Mouse (Mus musculus) left cerebral cortex, adult 2 months (tissue): ENCODE results near the gene Idua. TPM values are rescaled to one million over a fixed set of nuclear protein-coding genes. Genes with fewer than 3 reads are reported as not detected.

Experiments used
- DNase-seq, 2 experiments: peaks; one replicate each; pipeline ENCODE4 v3.0.0; 2021 to 2022; ENCODE audit warnings: low spot score in 2 of 2, mixed read lengths in 1 of 2; ENCODE audit errors: extremely low spot score in 1 of 2
- H3K27ac ChIP-seq: fragments of 200-600 bp; 2 replicates; pipeline ENCODE4 v1.8.1; 2022
- H3K4me3 ChIP-seq: fragments of 200-600 bp; 2 replicates; pipeline ENCODE4 v1.8.1; 2022
- CTCF ChIP-seq: fragments of 200-600 bp; IDR thresholded peaks from 2 replicates; pipeline ENCODE4 v1.8.1; 2022; ENCODE audit warnings: antibody characterized with exemption, mild to moderate bottlenecking, moderate library complexity
- intact Hi-C: fragments of 180-260 bp; cut with DNase I; formaldehyde crosslinking; loops from one replicate; pipeline ENCODE4 v1.15.1; 2025
- total RNA-seq, 2 experiments: library from RNA; stranded (reverse); gene quantifications; 2 replicates each; pipeline ENCODE4 v1.2.3; 2021

Gene Idua
- total RNA-seq, 2 experiments from 2014 or later: 14.9 to 20.8 TPM

DNA sequence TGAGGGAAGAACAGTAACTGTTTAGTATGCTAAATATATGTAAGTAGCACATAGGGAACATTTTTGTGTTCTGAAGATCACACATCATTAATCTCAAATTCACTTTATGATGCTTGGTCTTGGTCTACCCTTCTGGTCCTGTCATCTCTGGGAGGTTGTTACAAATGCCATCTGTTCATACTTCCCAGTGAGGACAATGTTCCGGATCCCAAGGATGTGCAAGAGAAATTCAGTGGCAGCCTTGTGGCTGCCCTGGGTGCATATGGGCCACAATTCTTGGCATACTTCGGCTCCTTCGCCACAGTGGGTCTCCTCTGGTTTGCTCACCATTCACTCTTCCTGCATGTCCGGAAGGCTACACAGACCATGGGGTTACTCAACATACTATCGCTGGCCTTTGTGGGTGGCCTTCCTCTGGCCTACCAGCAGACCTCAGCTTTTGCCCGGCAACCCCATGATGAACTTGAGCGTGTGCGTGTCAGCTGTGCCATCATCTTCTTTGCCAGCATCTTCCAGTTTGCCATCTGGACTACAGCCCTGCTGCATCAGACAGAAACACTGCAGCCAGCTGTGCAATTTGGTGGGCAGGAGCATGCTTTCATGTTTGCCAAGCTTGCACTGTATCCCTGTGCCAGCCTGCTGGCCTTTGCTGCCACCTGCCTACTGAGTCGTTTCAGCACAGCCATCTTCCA is 14.3 kb upstream of the Idua start:
- intact Hi-C loops: no loop called here
- Histone ChIP-seq H3K27ac (peak overlapping the region; percentile 55; the same call in 1 of the 2 replicates), H3K4me3 (no peak overlapping the region)
- DNase-seq: no peak
- peak; percentile 29 for TF ChIP-seq CTCF

DNA sequence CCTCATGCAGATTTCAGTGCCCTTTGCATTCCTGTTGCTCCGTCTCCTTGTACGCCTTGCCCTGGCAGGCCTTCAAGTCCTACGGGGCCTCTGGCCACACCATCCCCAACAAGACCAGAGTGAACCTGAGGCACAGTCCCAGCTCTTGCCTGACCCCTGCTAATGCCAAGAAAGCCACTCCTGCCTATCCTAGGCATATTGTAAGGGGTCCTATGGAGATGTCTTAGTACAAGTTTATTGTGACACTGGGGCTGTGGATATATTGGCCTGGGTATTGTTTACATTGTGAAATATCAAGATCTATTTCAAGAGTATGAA is 13.8 kb upstream of the Idua start:
- intact Hi-C loops: no loop called here
- H3K27ac ChIP-seq: peak overlapping the region; percentile 55; the same call in 1 of the 2 replicates
- TF ChIP-seq CTCF: no peak
- no peak overlapping the region for H3K4me3 ChIP-seq
- DNase-seq: no peak

DNA sequence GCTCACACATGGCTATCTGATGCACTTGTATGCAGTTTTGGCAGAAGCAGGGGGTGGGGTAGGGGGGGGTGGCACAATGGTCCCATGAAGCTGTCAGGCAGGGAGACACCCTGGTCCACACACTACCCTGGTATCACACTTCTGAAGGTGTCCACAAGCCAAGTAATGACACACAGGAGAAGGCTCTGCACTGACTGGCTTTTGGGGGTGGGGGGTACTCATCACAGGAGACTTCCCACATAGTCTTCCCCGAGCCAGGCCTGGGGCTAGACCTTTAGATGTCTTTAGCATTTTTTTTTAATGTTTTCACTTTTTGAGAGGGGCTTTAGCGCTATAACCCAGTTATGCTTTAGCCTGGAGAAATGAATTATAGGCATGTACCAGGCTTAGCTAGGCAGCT is 12.8 kb upstream of the Idua start:
- Histone ChIP-seq H3K4me3 (no peak overlapping the region), H3K27ac (no peak overlapping the region)
- DNase-seq: no peak
- no peak for TF ChIP-seq CTCF
- intact Hi-C loops: no loop called here

DNA sequence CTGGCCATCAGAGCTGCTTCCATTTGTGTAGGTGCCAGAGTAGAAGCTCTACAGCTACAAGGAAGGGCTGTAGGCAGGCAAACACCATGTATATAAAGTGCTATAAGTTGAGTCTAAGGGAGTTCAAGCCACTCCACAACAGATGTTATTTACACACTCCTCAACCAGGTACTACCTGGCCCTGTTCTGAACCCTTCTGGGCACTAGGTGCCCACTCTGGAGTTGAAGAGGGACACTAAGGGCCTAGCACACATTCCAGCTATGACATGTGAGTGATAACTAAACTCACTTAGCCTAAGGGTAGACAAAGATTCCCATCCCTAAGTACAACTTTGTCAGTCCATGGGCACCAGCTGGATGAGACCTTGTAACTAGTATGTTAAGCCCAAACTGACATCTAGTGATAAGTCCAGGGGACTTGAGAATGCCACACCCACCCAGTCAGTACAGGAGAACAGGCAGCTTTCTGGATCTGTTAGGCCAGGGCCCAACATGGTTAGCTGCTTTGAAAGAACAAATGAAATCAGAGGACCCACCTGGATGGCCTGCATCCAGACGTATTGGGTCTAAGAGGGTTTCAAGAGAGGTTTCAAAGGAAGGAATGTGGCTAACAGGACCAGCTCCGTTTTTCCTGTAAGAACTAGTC is 12.2 kb upstream of the Idua start:
- TF ChIP-seq CTCF: no peak
- DNase-seq: no peak
- intact Hi-C loops: no loop called here
- H3K27ac ChIP-seq: no peak overlapping the region
- H3K4me3 ChIP-seq: no peak overlapping the region

DNA sequence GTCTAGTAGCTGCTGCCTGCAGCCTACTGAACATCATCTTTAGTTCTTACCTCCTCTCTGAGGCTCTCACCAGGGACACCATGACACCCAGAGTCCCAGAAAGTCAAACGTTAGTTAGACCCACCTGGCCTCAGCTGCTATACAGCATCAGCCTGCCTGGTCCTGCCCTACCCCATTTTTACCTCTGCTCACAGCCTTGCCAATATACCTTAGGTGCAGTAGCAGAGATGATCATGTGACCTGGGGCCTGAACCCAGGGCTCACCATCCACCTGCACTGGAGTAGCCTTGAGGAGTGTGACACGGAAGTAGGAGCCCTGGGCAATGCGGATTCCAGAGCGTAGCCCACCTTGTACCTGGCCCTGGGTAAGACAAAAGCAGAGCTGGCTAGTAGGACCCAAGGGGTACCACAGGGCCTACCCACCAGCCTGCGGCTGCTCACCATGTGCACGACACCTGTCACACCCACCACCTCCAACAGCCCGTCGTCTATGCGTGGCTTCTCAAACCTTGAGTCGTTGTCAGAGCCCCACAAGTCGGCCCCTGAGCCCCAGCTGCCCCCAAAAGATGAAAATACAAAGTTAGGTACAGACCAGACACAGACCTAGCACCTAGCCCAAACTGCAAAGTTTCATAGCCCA is 11.1 kb upstream of the Idua start:
- Histone ChIP-seq H3K4me3 (no peak overlapping the region), H3K27ac (no peak overlapping the region)
- intact Hi-C loops: no loop called here

DNA sequence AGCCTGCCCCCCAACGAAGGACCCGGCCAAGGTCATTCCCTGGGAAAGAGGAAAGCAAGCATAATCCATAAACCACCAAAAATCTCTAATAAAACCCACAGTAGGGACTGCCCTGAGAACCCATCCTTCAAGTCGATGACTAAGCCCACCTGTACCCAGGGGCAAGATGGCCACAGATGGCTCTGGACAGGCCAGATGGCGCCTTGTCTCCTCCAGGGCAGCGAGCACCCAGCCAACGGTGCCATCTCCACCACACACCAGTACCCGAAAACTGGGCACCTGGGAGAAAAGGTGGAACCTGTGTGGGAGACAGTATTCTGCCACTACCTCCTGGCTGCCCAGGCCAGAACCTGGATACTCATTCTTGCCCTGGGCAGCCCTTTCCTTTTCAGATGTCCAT is 9.8 kb upstream of the Idua start:
- intact Hi-C loops: loop anchor here (5.0 to 10.0 kb wide), 2 partner anchors 223 to 1454 kb away; partner anchors contain the start of gene Gtpbp6
- no peak overlapping the region for H3K4me3 ChIP-seq
- DNase-seq: no peak
- TF ChIP-seq CTCF: no peak
- H3K27ac ChIP-seq: no peak overlapping the region

More for the DNA sequence above, 11.1 kb upstream of the Idua start:
- TF ChIP-seq CTCF: no peak
- no peak for DNase-seq

DNA sequence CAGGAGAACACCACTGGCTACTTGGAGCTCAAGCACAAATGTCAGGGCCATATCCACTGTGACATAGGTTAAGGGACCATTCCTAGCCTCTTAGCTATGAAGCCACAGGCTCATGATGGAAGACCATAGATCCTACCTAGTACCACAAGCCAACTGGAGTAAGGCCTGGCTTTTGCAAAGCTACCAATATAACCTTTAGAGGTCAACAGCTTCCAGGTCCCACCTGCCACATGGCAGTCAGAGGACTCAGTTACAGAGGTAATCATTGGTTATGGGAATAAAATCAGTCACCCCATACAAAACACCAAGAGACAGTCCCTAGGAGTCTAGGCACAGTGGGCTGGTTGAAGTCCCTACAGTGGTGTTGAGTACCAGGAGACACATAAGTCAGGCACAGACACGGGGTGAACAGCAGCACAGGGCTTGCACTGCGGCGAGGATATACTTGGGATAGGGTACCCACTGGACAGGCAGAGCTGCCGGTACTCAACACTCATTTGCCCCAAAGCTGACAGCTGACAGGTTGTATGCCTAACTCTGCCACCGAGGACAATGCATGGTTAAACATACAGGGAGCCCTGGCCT is 8.9 kb upstream of the Idua start:
- no peak overlapping the region for H3K27ac ChIP-seq
- no peak overlapping the region for H3K4me3 ChIP-seq
- intact Hi-C loops: loop anchor here (5.0 to 10.0 kb wide), 2 partner anchors 224 to 1454 kb away; partner anchors contain the start of gene Gtpbp6
- no peak for TF ChIP-seq CTCF
- DNase-seq: no peak

DNA sequence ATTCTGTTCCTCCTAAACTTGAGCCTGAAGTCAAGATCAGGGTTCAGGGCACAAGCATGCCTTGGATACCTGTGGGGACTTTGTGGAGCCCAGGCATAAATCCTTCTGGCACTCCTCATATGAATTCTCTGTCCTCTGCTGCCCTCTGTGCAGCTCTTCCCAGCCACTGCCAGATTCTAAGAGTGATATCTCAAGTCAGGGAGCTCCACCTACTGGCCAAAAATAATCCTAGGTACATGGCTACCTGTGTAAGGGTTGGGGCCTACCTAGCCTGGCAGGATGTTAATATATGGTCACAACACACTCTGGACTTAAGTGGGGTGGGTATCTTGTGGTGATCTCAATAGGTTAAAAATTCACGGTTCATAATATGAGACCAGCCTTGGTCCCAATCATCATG is 8.3 kb upstream of the Idua start:
- no peak for DNase-seq
- H3K27ac ChIP-seq: no peak overlapping the region
- TF ChIP-seq CTCF: peak; percentile 73
- intact Hi-C loops: loop anchor here (5.0 to 10.0 kb wide), 2 partner anchors 225 to 1453 kb away; partner anchors contain the start of gene Gtpbp6
- no peak overlapping the region for H3K4me3 ChIP-seq

DNA sequence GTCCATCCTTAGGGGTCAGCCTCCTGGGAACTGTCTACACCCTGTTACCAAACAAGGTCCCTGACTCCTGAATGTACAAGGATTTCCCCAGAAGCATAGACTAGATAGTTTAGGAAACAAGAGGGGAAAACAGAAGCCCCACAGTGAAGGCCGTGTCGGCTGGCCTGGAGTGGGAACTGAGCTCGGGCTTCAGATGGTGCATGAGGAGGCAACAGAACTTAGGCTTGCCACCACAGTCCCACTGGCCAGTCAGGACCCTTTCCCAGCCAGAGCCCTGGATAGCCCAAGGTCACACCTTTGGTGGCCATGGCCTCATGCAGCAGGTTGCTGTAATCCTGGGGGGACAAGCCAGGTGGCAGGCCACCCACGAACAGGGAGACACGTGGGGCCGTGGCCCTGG is 6.8 kb upstream of the Idua start:
- TF ChIP-seq CTCF: no peak
- Histone ChIP-seq H3K4me3 (no peak overlapping the region), H3K27ac (no peak overlapping the region)
- DNase-seq: no peak
- intact Hi-C loops: loop anchor here (5.0 to 10.0 kb wide), 2 partner anchors 226 to 1451 kb away; partner anchors contain the start of gene Gtpbp6

DNA sequence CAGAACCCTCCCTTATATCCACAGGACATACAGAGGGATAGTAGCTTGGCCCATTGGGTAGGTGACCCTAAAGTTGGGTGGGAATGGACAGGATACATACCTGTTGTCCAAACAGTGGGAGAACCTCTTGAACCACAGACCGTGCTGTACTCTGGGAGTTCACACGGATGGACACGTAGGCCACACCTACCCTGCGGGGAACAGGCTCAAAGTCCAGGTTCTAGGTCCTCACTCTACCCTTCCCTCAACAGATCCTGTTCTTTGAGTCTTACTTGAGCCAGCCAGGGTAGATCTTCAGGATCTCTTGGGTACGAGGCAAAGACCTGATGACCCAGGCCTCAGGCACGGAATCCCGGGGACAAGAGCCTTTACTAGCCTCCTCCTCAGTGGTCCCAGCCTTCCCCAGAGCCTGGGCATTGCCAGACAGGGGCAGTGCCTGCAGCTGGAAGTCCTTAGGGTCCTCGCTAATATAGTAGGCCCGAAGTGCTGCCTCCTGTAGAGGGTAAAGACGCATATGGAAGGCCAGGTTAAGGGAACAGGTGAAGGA is 5.6 kb upstream of the Idua start:
- no peak overlapping the region for H3K4me3 ChIP-seq
- no peak for TF ChIP-seq CTCF
- H3K27ac ChIP-seq: no peak overlapping the region
- intact Hi-C loops: loop anchor here (5.0 to 10.0 kb wide), 2 partner anchors 227 to 1450 kb away; partner anchors contain the start of gene Gtpbp6
- DNase-seq: no peak

DNA sequence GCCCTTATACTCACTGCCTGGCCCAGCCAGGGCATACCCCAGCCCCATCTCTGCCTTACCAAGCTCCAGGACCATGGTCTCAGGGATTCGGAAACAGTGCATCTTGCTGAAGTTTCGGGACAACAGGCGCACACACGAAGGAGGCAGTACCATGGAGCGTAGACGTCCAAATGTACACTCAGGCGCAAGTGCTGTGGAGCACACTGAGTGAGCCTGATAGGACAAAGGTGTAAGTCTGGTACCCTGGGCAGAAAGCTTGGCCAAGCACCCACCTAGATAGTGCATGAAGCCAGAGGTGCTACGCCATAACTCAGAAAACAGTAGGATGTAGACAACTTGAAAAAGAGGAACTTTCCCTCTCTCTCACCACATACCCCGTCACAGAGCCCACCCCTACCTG is 4.8 kb upstream of the Idua start:
- DNase-seq: no peak
- intact Hi-C loops: loop anchor here (10.0 kb wide), 1 partner anchor 1449 kb away; the partner anchor contains the start of gene Gtpbp6
- Histone ChIP-seq H3K4me3 (no peak overlapping the region), H3K27ac (no peak overlapping the region)
- no peak for TF ChIP-seq CTCF
